25 mouse cellular contexts compared by ENCODE assay signal in the genomic region with DNA sequence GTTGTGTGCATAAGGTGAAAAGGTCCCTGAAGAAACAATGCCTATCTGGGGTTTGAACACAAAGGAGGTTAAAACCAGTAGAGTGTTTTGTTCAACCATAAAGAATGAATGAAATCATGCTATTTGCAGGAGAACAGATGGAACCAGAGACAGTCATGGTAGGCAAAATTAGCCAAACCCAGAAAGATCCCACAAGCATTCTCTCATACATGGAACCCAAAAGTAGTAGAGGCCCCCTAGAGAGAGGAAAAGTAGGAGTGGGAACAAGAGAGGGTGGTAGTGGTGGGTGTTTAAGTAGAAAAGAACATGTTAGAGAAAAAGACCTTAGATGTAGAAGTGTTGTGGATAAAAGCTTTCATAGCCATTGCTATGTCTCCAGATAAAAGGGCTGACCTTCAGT.
"Had no signal": no experiment of that assay in that cellular context is flagged by ENCODE, and none has a peak within 500 bp of the region (broad histone marks: within the 10 kb centered on the region; RNA-seq: fewer than 3 reads in every experiment).

No protein-coding gene starts in this region.

- DNase-seq: gastrocnemius, adult 2 months; gastrocnemius, postnatal 10 days; gastrocnemius, postnatal 25 days; heart, adult 18-20 months; heart, postnatal 10 days; heart, postnatal 4 days; kidney, adult 18-20 months; kidney, adult 8-10 months; kidney, postnatal 10 days; kidney, postnatal 25 days; kidney, postnatal 4 days; left cerebral cortex, postnatal 4 days had no signal

- H3K9me3 ChIP-seq: heart, embryonic 10.5 days; heart, embryonic 12.5 days; hindbrain, embryonic 10.5 days; hindbrain, embryonic 12.5 days; intestine, embryonic 15.5 days; limb, embryonic 13.5 days; limb, embryonic 15.5 days had no signal

- H3K9ac ChIP-seq: heart, embryonic 12.5 days; hindbrain, embryonic 12.5 days; hindbrain, embryonic 14.5 days; intestine, embryonic 15.5 days; limb, embryonic 13.5 days; limb, embryonic 15.5 days had no signal

- H3K27ac ChIP-seq: gastrocnemius, adult 2 months; heart, embryonic 10.5 days; hindbrain, embryonic 10.5 days; hindbrain, embryonic 12.5 days; hindbrain, embryonic 14.5 days; intestine, embryonic 15.5 days; left cerebral cortex, adult 2 months; limb, embryonic 13.5 days; limb, embryonic 15.5 days had no signal

- H3K36me3 ChIP-seq: heart, embryonic 10.5 days; heart, embryonic 12.5 days; hindbrain, embryonic 12.5 days; intestine, embryonic 15.5 days; limb, embryonic 13.5 days; limb, embryonic 15.5 days had no signal

- H3K4me2 ChIP-seq: heart, embryonic 12.5 days; hindbrain, embryonic 12.5 days; hindbrain, embryonic 14.5 days; intestine, embryonic 15.5 days; limb, embryonic 13.5 days; limb, embryonic 15.5 days had no signal

- H3K4me3 ChIP-seq: gastrocnemius, adult 2 months; heart, embryonic 10.5 days; heart, embryonic 12.5 days; hindbrain, embryonic 10.5 days; hindbrain, embryonic 12.5 days; intestine, embryonic 15.5 days; layer of hippocampus, adult 2 months; left cerebral cortex, adult 2 months; limb, embryonic 13.5 days; limb, embryonic 15.5 days had no signal

- H3K27me3 ChIP-seq: heart, embryonic 12.5 days; hindbrain, embryonic 12.5 days; intestine, embryonic 15.5 days; limb, embryonic 13.5 days; limb, embryonic 15.5 days had no signal

- ATAC-seq: hindbrain, embryonic 16.5 days; inflammation-experienced regulatory T-cells, adult 6 months; intestine, embryonic 15.5 days; intestine, postnatal 0 days had no signal
